Mouse (Mus musculus) adrenal gland, adult (tissue): ENCODE measurements around the gene Rhox4d.
"Not testable (repeated sequence)": the region's sequence is repeated elsewhere in the genome, so short reads cannot be mapped to it uniquely, and the experiment has no call there.

Experiments used
- DNase-seq, 2 experiments: peaks; one replicate each; pipeline ENCODE4 v3.0.0; 2022 to 2023; ENCODE audit warnings: low spot score in 1 of 2; ENCODE audit not compliant: inconsistent age in 2 of 2

The Rhox4d gene

GRCm38 (mm10) chrX:37514059-37514458, at the start of gene Rhox4d:
Rhox4d (plus strand) TSS chrX:37514359.
- DNase-seq: not testable (repeated sequence)

GRCm38 (mm10) chrX:37480037-37480436, 34.1 kb upstream of the Rhox4d start, which contains the start of gene Rhox4c:
Rhox4c (plus strand) TSS chrX:37480337.
- not testable (repeated sequence) for DNase-seq

GRCm38 (mm10) chrX:37530152-37530551, 16.0 kb downstream of the Rhox4d start, which contains the start of gene Rhox2e:
Rhox2e (plus strand) TSS chrX:37530452.
- not testable (repeated sequence) for DNase-seq

GRCm38 (mm10) chrX:37541719-37542118, 27.6 kb downstream of the Rhox4d start, which contains the start of gene Rhox3e:
Rhox3e (plus strand) TSS chrX:37542019.
- DNase-seq: not testable (repeated sequence)

- not testable (repeated sequence) for DNase-seq
Measured at GRCm38 (mm10) chrX:37557112-37557511, 43.0 kb downstream of the Rhox4d start, which contains the start of gene Rhox4e. Rhox4e (plus strand) TSS chrX:37557412.
